Mouse (Mus musculus) bone marrow, adult 2 months (tissue): ENCODE data around the gene Rab29.

Experiments
- CTCF ChIP-seq: fragments of 200-500 bp; IDR thresholded peaks from 2 replicates; pipeline ENCODE4 v1.5.1; 2011; ENCODE audit warnings: low read length, control low read depth; ENCODE audit not compliant: control insufficient read depth, insufficient read depth
- POLR2A ChIP-seq: fragments of 200-500 bp; IDR thresholded peaks from 2 replicates; pipeline ENCODE4 v1.6.1; 2011; ENCODE audit warnings: low read depth, mild to moderate bottlenecking, control low read depth, low read length, borderline replicate concordance; ENCODE audit not compliant: control insufficient read depth

DNA sequence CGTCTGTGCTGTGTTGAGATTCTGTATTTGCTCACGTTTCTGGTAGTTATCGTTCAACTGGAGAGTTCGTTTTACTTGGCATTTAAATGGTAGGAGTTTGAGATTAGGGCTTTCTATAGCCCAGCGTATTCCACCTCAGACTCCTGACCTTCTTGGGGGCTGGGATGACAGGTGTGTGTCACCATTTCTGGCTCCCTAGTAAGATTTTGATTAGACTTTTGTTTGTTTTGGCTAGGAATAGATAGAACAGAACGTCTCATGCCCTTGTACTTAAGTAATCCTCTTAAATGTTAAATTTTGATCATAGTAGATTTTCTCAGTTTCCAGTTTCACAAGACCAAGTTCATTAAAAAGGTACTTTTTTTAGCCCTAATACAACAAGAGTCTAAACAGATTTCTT lies 50.6 kb downstream of the Rab29 start:
- no peak for TF ChIP-seq CTCF
- no peak for TF ChIP-seq POLR2A
